Mouse (Mus musculus): ENCODE measurements around the gene Olr1. TPM values are rescaled to one million over a fixed set of nuclear protein-coding genes. Genes with fewer than 3 reads are reported as not detected.

Gene Olr1
- polyA plus RNA-seq (2012; rRNA removed) = 0.03 and 0.25 TPM in 2 replicates

GRCm38 (mm10) chr6:129507024-129507423, at the start of gene Olr1:
TSS of gene Olr1 (minus strand) at chr6:129507165.

GRCm38 (mm10) chr6:129532942-129533860, 26.2 kb upstream of the Olr1 start, which contains the start of gene Gabarapl1:
TSS of gene Gabarapl1 (plus strand) at chr6:129533160.

GRCm38 (mm10) chr6:129512367-129512766, 5.4 kb upstream of the Olr1 start, which contains the start of gene Tmem52b:
TSS of gene Tmem52b (plus strand) at chr6:129512555.

GRCm38 (mm10) chr6:129451411-129452039, 55.4 kb downstream of the Olr1 start, which contains the start of gene Clec1a:
TSS of gene Clec1a (minus strand) at chr6:129452000.

Other genes with a start within 250 kb of the Olr1 start
- not detected in 2 replicates for gene Cd69, start 231.7 kb downstream of the Olr1 start, polyA plus RNA-seq (2012; rRNA removed)
- gene 4922502D21Rik, start 175.4 kb downstream of the Olr1 start, polyA plus RNA-seq (2012; rRNA removed) = not detected in 2 replicates
- 1.0 and 1.2 TPM in 2 replicates for gene Clec12a, start 164.5 kb downstream of the Olr1 start, polyA plus RNA-seq (2012; rRNA removed)
- gene Clec12b, start 121.3 kb downstream of the Olr1 start, polyA plus RNA-seq (2012; rRNA removed) = 0.10 and 0.16 TPM in 2 replicates
- gene Clec1b, start 109.9 kb downstream of the Olr1 start, polyA plus RNA-seq (2012; rRNA removed) = 0.19 and 0.28 TPM in 2 replicates
- 0.79 and 0.98 TPM in 2 replicates for gene Clec9a, start 98.3 kb downstream of the Olr1 start, polyA plus RNA-seq (2012; rRNA removed)
- gene Clec1a, start 55.2 kb downstream of the Olr1 start, polyA plus RNA-seq (2012; rRNA removed) = 4.2 and 6.7 TPM in 2 replicates
- not detected in 2 replicates for gene Tmem52b, start 5.4 kb upstream of the Olr1 start, polyA plus RNA-seq (2012; rRNA removed)
- 88.1 and 93.4 TPM in 2 replicates for gene Gabarapl1, start 26.0 kb upstream of the Olr1 start, polyA plus RNA-seq (2012; rRNA removed)
- 0.08 and 0.22 TPM in 2 replicates for gene Klre1, start 70.7 kb upstream of the Olr1 start, polyA plus RNA-seq (2012; rRNA removed)
- not detected in 2 replicates for gene Klrd1, start 84.6 kb upstream of the Olr1 start, polyA plus RNA-seq (2012; rRNA removed)
- 0.06 TPM in 2 replicates for gene Klrk1, start 116.7 kb upstream of the Olr1 start, polyA plus RNA-seq (2012; rRNA removed)
- not detected in 2 replicates for gene Klrc3, start 136.2 kb upstream of the Olr1 start, polyA plus RNA-seq (2012; rRNA removed)
- not detected in 2 replicates for gene Klrc2, start 153.5 kb upstream of the Olr1 start, polyA plus RNA-seq (2012; rRNA removed)
- 0.24 TPM in 1 of 2 replicates, not detected in the other for gene Klrc1, start 171.8 kb upstream of the Olr1 start, polyA plus RNA-seq (2012; rRNA removed)
- gene Klri1, start 210.0 kb upstream of the Olr1 start, polyA plus RNA-seq (2012; rRNA removed) = not detected in 2 replicates
- gene Klri2, start 233.3 kb upstream of the Olr1 start, polyA plus RNA-seq (2012; rRNA removed) = not detected in 2 replicates